Mouse (Mus musculus): ENCODE results near the gene Olfr1271. TPM values are rescaled to one million over a fixed set of nuclear protein-coding genes. Genes with fewer than 3 reads are reported as not detected.
"Not testable (repeated sequence)": the region's sequence is repeated elsewhere in the genome, so short reads cannot be mapped to it uniquely, and the experiment has no call there.

Gene Olfr1271
- not detected for polyA plus RNA-seq (2012; fragmentation: generic; extraction: Trizol)
- long read RNA-seq, experiment 1: 0 reads
- long read RNA-seq, experiment 2: 0 reads

- Histone ChIP-seq H3ac (ENCODE audit: control insufficient read depth, insufficient read length, low read depth) (no peak within 1 kb of the TSS), H3K36me3 (ENCODE audit: control insufficient read depth, insufficient read depth) (no peaks in the 10 kb centered on the region), H3K27me3 (ENCODE audit: control insufficient read depth, insufficient read depth, insufficient read length) (no peaks in the 10 kb centered on the region), H3K79me2 (ENCODE audit: control insufficient read depth, insufficient read depth) (no peaks in the 10 kb centered on the region), H3K4me3 (ENCODE audit: insufficient read depth, poor library complexity, severe bottlenecking) (no peak within 1 kb of the TSS), H3K79me3 (ENCODE audit: low read depth) (no peaks in the 10 kb centered on the region)
- TF ChIP-seq CEBPB (IDR thresholded peaks at IDR 0.05; ENCODE audit: low read depth) (no peak), USF1 (IDR thresholded peaks at IDR 0.05; ENCODE audit: low read depth) (no peak), MYOD1 (IDR thresholded peaks at IDR 0.05; ENCODE audit: control insufficient read depth, insufficient read length, low read depth) (no peak), FOSL1 (IDR thresholded peaks at IDR 0.05; ENCODE audit: insufficient read depth, low read length, poor library complexity, severe bottlenecking) (no peak), MAX (IDR thresholded peaks at IDR 0.05) (no peak)
Observed at GRCm38 (mm10) chr2:90270932-90271331, at the start of gene Olfr1271. TSS of gene Olfr1271 (minus strand) at chr2:90271032.

GRCm38 (mm10) chr2:90292741-90293140 is 21.9 kb upstream of the Olfr1271 start, which contains the start of gene Olfr1272:
TSS of gene Olfr1272 (minus strand) at chr2:90292841.
- Histone ChIP-seq H3K36me3 (ENCODE audit: control insufficient read depth, insufficient read depth) (no peaks in the 10 kb centered on the region), H3K79me2 (ENCODE audit: control insufficient read depth, insufficient read depth) (no peaks in the 10 kb centered on the region), H3K27me3 (ENCODE audit: control insufficient read depth, insufficient read depth, insufficient read length) (no peaks in the 10 kb centered on the region), H3K4me3 (ENCODE audit: insufficient read depth, poor library complexity, severe bottlenecking) (no peak within 1 kb of the TSS), H3ac (ENCODE audit: control insufficient read depth, insufficient read length, low read depth) (no peak within 1 kb of the TSS), H3K79me3 (ENCODE audit: low read depth) (no peaks in the 10 kb centered on the region)
- TF ChIP-seq CTCF (IDR thresholded peaks at IDR 0.05; ENCODE audit: control insufficient read depth, insufficient read depth, insufficient read length) (no peak), FOSL1 (IDR thresholded peaks at IDR 0.05; ENCODE audit: insufficient read depth, low read length, poor library complexity, severe bottlenecking) (no peak), MAX (IDR thresholded peaks at IDR 0.05) (no peak), MYOD1 (IDR thresholded peaks at IDR 0.05; ENCODE audit: control insufficient read depth, insufficient read length, low read depth) (no peak)

- H3K79me2 ChIP-seq (ENCODE audit: control insufficient read depth, insufficient read depth): no peaks in the 10 kb centered on the region
- no peak within 1 kb of the TSS for H3K4me3 ChIP-seq (ENCODE audit: insufficient read depth, poor library complexity, severe bottlenecking)
- H3K79me3 ChIP-seq (ENCODE audit: low read depth): no peaks in the 10 kb centered on the region
- H3K27me3 ChIP-seq (ENCODE audit: control insufficient read depth, insufficient read depth, insufficient read length): no peaks in the 10 kb centered on the region
- TF ChIP-seq CEBPB (IDR thresholded peaks at IDR 0.05; ENCODE audit: low read depth) (no peak), FOSL1 (IDR thresholded peaks at IDR 0.05; ENCODE audit: insufficient read depth, low read length, poor library complexity, severe bottlenecking) (no peak), MYOD1 (IDR thresholded peaks at IDR 0.05; ENCODE audit: control insufficient read depth, insufficient read length, low read depth) (no peak), CTCF (IDR thresholded peaks at IDR 0.05; ENCODE audit: control insufficient read depth, insufficient read depth, insufficient read length) (no peak), MYOG (IDR thresholded peaks at IDR 0.05; ENCODE audit: control insufficient read depth, extremely low read depth, insufficient read length) (no peak), MAX (IDR thresholded peaks at IDR 0.05) (no peak), USF1 (IDR thresholded peaks at IDR 0.05; ENCODE audit: low read depth) (no peak)
- H3ac ChIP-seq (ENCODE audit: control insufficient read depth, insufficient read length, low read depth): no peak within 1 kb of the TSS
- no peaks in the 10 kb centered on the region for H3K36me3 ChIP-seq (ENCODE audit: control insufficient read depth, insufficient read depth)
Observed at GRCm38 (mm10) chr2:90257492-90257891, 13.3 kb downstream of the Olfr1271 start, which contains the start of gene Olfr142. TSS of gene Olfr142 (minus strand) at chr2:90257592.

GRCm38 (mm10) chr2:90224393-90224792 is 46.4 kb downstream of the Olfr1271 start, which contains the start of gene Olfr1506:
TSS of gene Olfr1506 (minus strand) at chr2:90224493.
- not testable (repeated sequence) for H3K79me2 ChIP-seq (ENCODE audit: control insufficient read depth, insufficient read depth); H3ac ChIP-seq (ENCODE audit: control insufficient read depth, insufficient read length, low read depth); H3K27me3 ChIP-seq (ENCODE audit: control insufficient read depth, insufficient read depth, insufficient read length); H3K79me3 ChIP-seq (ENCODE audit: low read depth); H3K4me3 ChIP-seq (ENCODE audit: insufficient read depth, poor library complexity, severe bottlenecking); H3K36me3 ChIP-seq (ENCODE audit: control insufficient read depth, insufficient read depth)

Other genes with a start within 250 kb of the Olfr1271 start
- not detected for gene Olfr1264, start 245.5 kb downstream of the Olfr1271 start, polyA plus RNA-seq (2012; fragmentation: generic; extraction: Trizol)
- gene Olfr1265, start 235.7 kb downstream of the Olfr1271 start, polyA plus RNA-seq (2012; fragmentation: generic; extraction: Trizol): not detected
- gene Olfr140, start 207.4 kb downstream of the Olfr1271 start, polyA plus RNA-seq (2012; fragmentation: generic; extraction: Trizol): not detected
- not detected for gene Olfr1269, start 149.6 kb downstream of the Olfr1271 start, polyA plus RNA-seq (2012; fragmentation: generic; extraction: Trizol)
- not detected for gene Olfr32, start 128.7 kb downstream of the Olfr1271 start, polyA plus RNA-seq (2012; fragmentation: generic; extraction: Trizol)
- not detected for gene Olfr1270, start 117.9 kb downstream of the Olfr1271 start, polyA plus RNA-seq (2012; fragmentation: generic; extraction: Trizol)
- gene Olfr1506, start 46.5 kb downstream of the Olfr1271 start, polyA plus RNA-seq (2012; fragmentation: generic; extraction: Trizol): not detected
- not detected for gene Olfr142, start 13.4 kb downstream of the Olfr1271 start, polyA plus RNA-seq (2012; fragmentation: generic; extraction: Trizol)
- gene Olfr1272, start 21.8 kb upstream of the Olfr1271 start, polyA plus RNA-seq (2012; fragmentation: generic; extraction: Trizol): not detected
- not detected for gene Gm13769, start 51.2 kb upstream of the Olfr1271 start, polyA plus RNA-seq (2012; fragmentation: generic; extraction: Trizol)
- not detected for gene Olfr1274-ps, start 127.7 kb upstream of the Olfr1271 start, polyA plus RNA-seq (2012; fragmentation: generic; extraction: Trizol)

Measured in C2C12 (cell line).